Mouse (Mus musculus) hindbrain, embryonic 11.5 days (tissue): ENCODE measurements around the gene Aspscr1. TPM values are rescaled to one million over a fixed set of nuclear protein-coding genes. Genes with fewer than 3 reads are reported as not detected.

Experiments
- ATAC-seq: fragments of 200-750 bp; cut with Nextera tagmentation; 2 replicates; pipeline ENCODE4 v1.8.0; 2017; ENCODE audit warnings: mild to moderate bottlenecking, moderate TSS enrichment, moderate library complexity; ENCODE audit not compliant: low FRiP score
- DNase-seq: peaks from one replicate; pipeline ENCODE4 v3.0.0-alpha.2; 2015; ENCODE audit warnings: low spot score
- H3K27ac ChIP-seq: fragments of 300-500 bp; sonication (generic); 2 replicates; pipeline ENCODE4 v1.5.1; 2014; ENCODE audit warnings: mild to moderate bottlenecking, low read depth, low read length
- H3K27me3 ChIP-seq: fragments of 300-500 bp; sonication (generic); 2 replicates; pipeline ENCODE4 v1.6.1; 2014; ENCODE audit warnings: mild to moderate bottlenecking, low read length, moderate library complexity, mixed read lengths; ENCODE audit not compliant: control insufficient read depth, insufficient read depth
- H3K36me3 ChIP-seq: fragments of 300-500 bp; sonication (generic); 2 replicates; pipeline ENCODE4 v1.6.1; 2014; ENCODE audit warnings: mild to moderate bottlenecking, low read length, moderate library complexity, mixed read lengths; ENCODE audit not compliant: control insufficient read depth, insufficient read depth
- H3K4me1 ChIP-seq: fragments of 300-500 bp; sonication (generic); replicated peaks from 2 replicates; pipeline ENCODE4 v1.6.1; 2014; ENCODE audit warnings: low read length, mixed read lengths; ENCODE audit not compliant: control insufficient read depth, insufficient read depth
- H3K4me2 ChIP-seq: fragments of 300-500 bp; sonication (generic); replicated peaks from 2 replicates; pipeline ENCODE4 v1.6.1; 2014; ENCODE audit warnings: mild to moderate bottlenecking, low read depth, low read length
- H3K4me3 ChIP-seq: fragments of 300-500 bp; sonication (generic); 2 replicates; pipeline ENCODE4 v1.5.1; 2014; ENCODE audit warnings: low read depth, low read length
- H3K9ac ChIP-seq: fragments of 300-500 bp; sonication (generic); 2 replicates; pipeline ENCODE4 v1.6.1; 2014; ENCODE audit warnings: low read depth, low read length
- H3K9me3 ChIP-seq: fragments of 300-500 bp; sonication (generic); 2 replicates; pipeline ENCODE4 v1.6.1; 2016; ENCODE audit warnings: low read length; ENCODE audit not compliant: control insufficient read depth
- WGBS: fragments of 180-500 bp; shearing (Covaris S2); extraction: QIAGEN DNeasy Blood & Tissue Kit; methylation state at CpG from one replicate; pipeline ENCODE4 v1.1.7; 2014; 5-methylcytosine and 5-hydroxymethylcytosine counted together
- polyA plus RNA-seq: library from polyadenylated mRNA; unstranded; fragments of >200 nt; fragmentation: Nextera tagmentation; extraction: Ambion mirVana; gene quantifications from 2 replicates; pipeline ENCODE4 v1.2.1, GENCODE M21; 2014

Aspscr1 gene
- polyA plus RNA-seq, 1 experiment from 2014 or later, result 122 TPM

- H3K4me2 ChIP-seq, result no peak overlapping the region
- H3K36me3 ChIP-seq, result peaks cover 2% of the 10 kb centered on the region; the same call in 1 of the 2 replicates
- no peaks in the 10 kb centered on the region for H3K4me1 ChIP-seq
- H3K4me3 ChIP-seq, result no peak overlapping the region
- H3K9me3 ChIP-seq, result no peaks in the 10 kb centered on the region
- H3K9ac ChIP-seq, result no peak overlapping the region
- no peak for ATAC-seq
- WGBS, result 93% methylated on average over 2 of the region's 2 CpGs
- DNase-seq, result no peak
- H3K27ac ChIP-seq, result no peak overlapping the region
- no peaks in the 10 kb centered on the region for H3K27me3 ChIP-seq
These were observed 11.9 kb downstream of the Aspscr1 start for GRCm38 (mm10) chr11:120684660-120685059.

DNA sequence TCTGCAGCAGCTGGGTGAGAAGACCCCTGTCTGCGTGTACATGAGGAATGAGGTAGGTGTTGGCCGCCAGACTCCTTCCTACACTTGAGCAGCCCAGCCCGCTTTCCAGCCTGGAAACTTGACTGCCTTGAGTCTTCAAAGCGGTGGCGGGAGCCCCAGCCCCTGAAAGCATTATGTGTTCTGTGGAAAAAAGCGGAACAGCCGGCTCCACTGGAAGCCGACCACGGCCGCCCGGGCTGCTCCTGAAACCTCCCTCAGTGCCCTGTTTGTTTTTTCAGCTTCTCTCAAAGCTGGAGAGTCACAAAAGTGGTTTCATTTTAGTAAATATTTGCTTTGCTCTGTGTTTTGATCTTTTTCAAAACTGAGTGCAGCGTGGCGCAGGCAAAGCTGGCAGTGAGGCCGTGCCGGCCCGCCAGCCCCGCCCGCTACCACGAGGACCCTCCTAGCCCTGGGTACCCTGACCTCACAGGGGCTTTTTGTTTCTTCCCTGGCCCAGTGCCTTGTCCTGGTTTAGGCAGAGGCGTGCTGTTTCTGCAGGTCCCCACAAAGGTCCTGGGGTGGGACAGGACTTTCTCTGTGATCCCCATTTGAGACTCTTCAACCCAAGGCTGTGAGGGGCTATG, 14.0 kb downstream of the Aspscr1 start:
- DNase-seq (no peak), ATAC-seq (no peak)
- Histone ChIP-seq H3K9ac (no peak overlapping the region), H3K4me2 (no peak overlapping the region), H3K4me1 (no peaks in the 10 kb centered on the region), H3K36me3 (peaks cover 8% of the 10 kb centered on the region), H3K27ac (no peak overlapping the region), H3K27me3 (no peaks in the 10 kb centered on the region), H3K4me3 (no peak overlapping the region), H3K9me3 (no peaks in the 10 kb centered on the region)
- WGBS, result 64% methylated on average over 20 of the region's 20 CpGs

GRCm38 (mm10) chr11:120689365-120689764, 16.6 kb downstream of the Aspscr1 start:
- Histone ChIP-seq H3K4me3 (no peak overlapping the region), H3K4me1 (no peaks in the 10 kb centered on the region), H3K4me2 (no peak overlapping the region), H3K36me3 (peaks cover 8% of the 10 kb centered on the region; the same call in 1 of the 2 replicates), H3K27me3 (no peaks in the 10 kb centered on the region), H3K9me3 (no peaks in the 10 kb centered on the region), H3K9ac (no peak overlapping the region), H3K27ac (no peak overlapping the region)
- 87% methylated on average over 3 of the region's 3 CpGs for WGBS
- DNase-seq (no peak), ATAC-seq (no peak)

GRCm38 (mm10) chr11:120692471-120693011, 19.8 kb downstream of the Aspscr1 start:
- H3K9ac ChIP-seq, result no peak overlapping the region
- DNase-seq (no peak), ATAC-seq (no peak)
- H3K4me1 ChIP-seq, result peaks cover 5% of the 10 kb centered on the region; the same call in 1 of the 2 replicates
- H3K4me3 ChIP-seq, result no peak overlapping the region
- WGBS, result 94% methylated on average over 4 of the region's 4 CpGs
- no peak overlapping the region for H3K27ac ChIP-seq
- no peaks in the 10 kb centered on the region for H3K9me3 ChIP-seq
- H3K27me3 ChIP-seq, result no peaks in the 10 kb centered on the region
- H3K36me3 ChIP-seq, result peaks cover 9% of the 10 kb centered on the region; the same call in 1 of the 2 replicates
- no peak overlapping the region for H3K4me2 ChIP-seq

DNA sequence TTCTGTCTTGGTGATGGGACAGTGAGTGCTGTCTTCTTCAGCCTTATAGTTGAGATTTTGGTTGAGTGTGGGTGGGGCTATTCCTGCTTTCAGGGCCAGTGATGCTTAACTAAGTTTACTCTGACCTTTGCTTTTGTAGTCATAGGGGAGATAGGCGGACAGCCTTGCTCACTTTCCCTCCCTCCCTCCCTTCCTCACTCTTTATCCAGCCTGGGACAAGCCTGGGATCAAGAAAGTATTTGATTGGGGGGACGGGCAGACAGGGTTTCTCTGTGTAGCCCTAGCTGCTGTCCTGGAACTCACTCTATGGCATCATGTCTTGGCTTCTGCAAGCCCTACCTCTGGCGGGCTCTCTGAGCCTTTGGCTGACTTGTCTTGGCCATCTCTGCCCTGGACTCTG, 20.7 kb downstream of the Aspscr1 start:
- Histone ChIP-seq H3K4me1 (peaks cover 5% of the 10 kb centered on the region; the same call in 1 of the 2 replicates), H3K4me3 (no peak overlapping the region), H3K36me3 (peaks cover 9% of the 10 kb centered on the region; the same call in 1 of the 2 replicates), H3K4me2 (no peak overlapping the region), H3K9ac (no peak overlapping the region), H3K27me3 (no peaks in the 10 kb centered on the region), H3K27ac (no peak overlapping the region), H3K9me3 (no peaks in the 10 kb centered on the region)
- 44% methylated on average over 3 of the region's 3 CpGs for whole genome bisulfite sequencing
- no peak for DNase-seq
- ATAC-seq, result no peak

DNA sequence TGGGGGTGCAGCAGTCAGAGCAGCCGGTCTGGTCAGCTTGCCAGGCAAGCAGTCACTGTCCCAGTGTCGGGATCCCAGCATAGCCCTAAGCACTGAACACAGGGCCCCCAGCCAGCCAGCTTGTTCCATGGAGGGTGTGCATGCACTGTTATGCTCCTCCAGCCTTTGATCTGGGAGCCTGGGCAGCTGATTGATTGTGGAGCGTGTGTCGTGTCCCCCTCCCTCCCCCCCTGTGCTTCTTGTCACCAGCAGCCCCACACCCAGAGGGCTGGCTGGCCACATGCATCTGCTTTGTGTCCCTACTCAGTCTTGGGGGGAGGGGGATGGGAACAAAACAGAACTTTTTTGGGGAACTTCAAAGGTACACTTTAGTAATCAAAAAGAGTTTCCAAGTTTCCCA, 22.4 kb downstream of the Aspscr1 start:
- peak; percentile 78 for ATAC-seq
- H3K9me3 ChIP-seq, result no peaks in the 10 kb centered on the region
- H3K27ac ChIP-seq, result no peak overlapping the region
- peaks cover 9% of the 10 kb centered on the region; the same call in 1 of the 2 replicates for H3K36me3 ChIP-seq
- DNase-seq, result peak; percentile 46
- no peak overlapping the region for H3K4me3 ChIP-seq
- WGBS, result 27% methylated on average over 4 of the region's 4 CpGs
- no peaks in the 10 kb centered on the region for H3K27me3 ChIP-seq
- H3K9ac ChIP-seq, result 0 out of 2 replicates have a peak overlapping the region, but pooled peaks have one; percentile 8
- H3K4me2 ChIP-seq, result no peak overlapping the region
- H3K4me1 ChIP-seq, result peaks cover 5% of the 10 kb centered on the region; the same call in 1 of the 2 replicates

- no peaks in the 10 kb centered on the region for H3K27me3 ChIP-seq
- no peak overlapping the region for H3K4me2 ChIP-seq
- H3K9me3 ChIP-seq, result no peaks in the 10 kb centered on the region
- WGBS, result 39% methylated on average over 12 of the region's 12 CpGs
- no peak overlapping the region for H3K4me3 ChIP-seq
- ATAC-seq, result peak; percentile 51
- H3K36me3 ChIP-seq, result peaks cover 5% of the 10 kb centered on the region; the same call in 1 of the 2 replicates
- H3K27ac ChIP-seq, result peak overlapping the region; percentile 43; the same call in 1 of the 2 replicates
- H3K4me1 ChIP-seq, result peaks cover 5% of the 10 kb centered on the region; the same call in 1 of the 2 replicates
- DNase-seq, result peak; percentile 27
- no peak overlapping the region for H3K9ac ChIP-seq
These were observed 22.9 kb downstream of the Aspscr1 start for GRCm38 (mm10) chr11:120695641-120696040.

- Histone ChIP-seq H3K36me3 (peaks cover 5% of the 10 kb centered on the region; the same call in 1 of the 2 replicates), H3K27me3 (no peaks in the 10 kb centered on the region), H3K27ac (no peak overlapping the region), H3K4me3 (no peak overlapping the region), H3K9me3 (no peaks in the 10 kb centered on the region), H3K9ac (no peak overlapping the region), H3K4me2 (no peak overlapping the region), H3K4me1 (peaks cover 5% of the 10 kb centered on the region; the same call in 1 of the 2 replicates)
- ATAC-seq (no peak), DNase-seq (no peak)
- WGBS, result 94% methylated on average over 6 of the region's 6 CpGs
These were observed 23.8 kb downstream of the Aspscr1 start for GRCm38 (mm10) chr11:120696568-120696967.

DNA sequence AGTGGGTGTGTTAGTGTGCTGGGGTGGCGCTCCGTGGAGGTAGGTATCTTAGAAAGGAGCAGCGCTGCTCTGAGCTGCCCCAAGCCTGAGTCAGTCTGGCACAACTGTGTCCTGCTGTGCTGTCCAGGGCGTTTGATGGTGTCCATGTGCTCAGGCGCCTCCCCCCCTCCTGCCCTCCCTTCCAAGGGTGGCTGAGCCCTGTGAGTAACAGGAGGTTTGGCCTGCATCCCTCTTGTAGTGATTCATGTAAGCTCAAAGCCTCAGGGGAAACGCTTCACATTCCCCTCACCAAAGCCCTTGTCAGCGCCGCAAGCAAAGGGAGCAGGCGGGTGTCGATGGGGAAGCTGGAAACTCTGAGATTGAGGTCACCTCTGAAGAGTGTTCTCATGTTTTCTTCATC, 25.0 kb downstream of the Aspscr1 start:
- Histone ChIP-seq H3K27me3 (no peaks in the 10 kb centered on the region), H3K4me1 (peaks cover 5% of the 10 kb centered on the region; the same call in 1 of the 2 replicates), H3K4me3 (no peak overlapping the region), H3K36me3 (peaks cover 8% of the 10 kb centered on the region; the same call in 1 of the 2 replicates), H3K27ac (no peak overlapping the region), H3K9me3 (no peaks in the 10 kb centered on the region), H3K4me2 (no peak overlapping the region), H3K9ac (no peak overlapping the region)
- no peak for ATAC-seq
- no peak for DNase-seq
- 69% methylated on average over 9 of the region's 10 CpGs for WGBS
